Mouse (Mus musculus) bone marrow, adult 2 months (tissue): Measurements from ENCODE around the gene Akap10. TPM values are rescaled to one million over a fixed set of nuclear protein-coding genes. Genes with fewer than 3 reads are reported as not detected.
"Not testable (repeated sequence)": the region's sequence is repeated elsewhere in the genome, so short reads cannot be mapped to it uniquely, and the experiment has no call there.

Experiments
- H3K27ac ChIP-seq: fragments of 200-500 bp; 2 replicates; pipeline ENCODE4 v1.5.1; 2012; ENCODE audit warnings: low read depth, mild to moderate bottlenecking, control low read depth, inconsistent platforms, low read length; ENCODE audit not compliant: control insufficient read depth, poor library complexity, insufficient read depth
- H3K4me1 ChIP-seq: fragments of 200-500 bp; 2 replicates; pipeline ENCODE4 v1.6.1; 2011; ENCODE audit warnings: low read length; ENCODE audit not compliant: control insufficient read depth, insufficient read depth
- H3K4me3 ChIP-seq: fragments of 200-500 bp; replicated peaks from 2 replicates; pipeline ENCODE3; 2011; ENCODE audit warnings: mild to moderate bottlenecking, low read depth, low read length, control low read depth; ENCODE audit not compliant: control insufficient read depth
- CTCF ChIP-seq: fragments of 200-500 bp; IDR thresholded peaks from 2 replicates; pipeline ENCODE4 v1.5.1; 2011; ENCODE audit warnings: low read length, control low read depth; ENCODE audit not compliant: control insufficient read depth, insufficient read depth
- POLR2A ChIP-seq: fragments of 200-500 bp; IDR thresholded peaks from 2 replicates; pipeline ENCODE4 v1.6.1; 2011; ENCODE audit warnings: low read depth, mild to moderate bottlenecking, control low read depth, low read length, borderline replicate concordance; ENCODE audit not compliant: control insufficient read depth
- WGBS: fragments of 180-500 bp; shearing (Covaris S2); methylation state at CpG from one replicate; pipeline ENCODE4 v1.1.7; 2018; 5-methylcytosine and 5-hydroxymethylcytosine counted together
- polyA plus RNA-seq: library from polyadenylated mRNA; stranded (reverse); fragments of >200 nt; gene quantifications from 2 replicates; pipeline ENCODE4 v1.2.4, GENCODE M21; 2011; ENCODE audit warnings: low replicate concordance; ENCODE audit not compliant: missing spikeins, insufficient read depth, insufficient read length

Akap10 gene
- polyA plus RNA-seq, 1 experiment: 25.6 TPM

DNA sequence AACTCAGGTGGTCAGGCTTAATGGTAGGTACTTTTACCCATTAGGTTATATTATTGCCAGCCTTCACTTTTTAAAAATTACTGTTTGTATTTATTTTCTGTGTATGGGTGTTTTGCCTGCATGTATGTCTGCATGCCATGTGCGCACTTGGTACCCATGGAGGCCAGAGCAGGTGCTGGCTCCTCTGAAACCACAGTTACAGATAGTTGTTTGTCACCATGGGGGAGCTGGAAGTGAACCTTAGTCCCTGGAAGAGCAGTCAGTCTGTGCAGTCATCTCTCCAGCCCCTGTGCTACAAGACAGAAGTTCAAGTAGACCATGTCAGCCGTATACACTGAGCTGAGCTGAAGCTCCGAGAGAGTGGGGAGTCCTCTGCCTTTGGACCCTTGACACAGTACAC, 33.1 kb upstream of the Akap10 start:
- peaks cover 1% of the 10 kb centered on the region; the same call in 1 of the 2 replicates for H3K4me1 ChIP-seq
- TF ChIP-seq CTCF: no peak
- no peak for TF ChIP-seq POLR2A

DNA sequence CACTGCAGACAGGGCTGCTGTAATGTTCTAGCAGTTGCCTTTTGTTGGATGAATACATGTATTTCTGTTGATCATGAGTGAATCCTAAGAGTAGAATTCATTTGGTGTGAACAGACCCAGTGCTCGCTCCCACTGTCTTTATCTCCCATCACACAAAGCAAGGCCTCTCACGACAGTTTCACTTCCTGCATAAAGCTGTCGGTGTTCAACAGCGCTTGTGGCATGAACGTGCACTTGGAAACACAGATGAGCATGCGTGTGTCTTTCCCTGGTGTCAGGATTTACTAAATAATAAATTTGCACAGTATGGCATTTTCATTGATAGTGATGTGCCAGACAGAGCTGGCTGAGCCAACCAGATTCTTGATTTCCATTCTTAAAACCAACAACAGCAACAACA, 32.6 kb upstream of the Akap10 start:
- Histone ChIP-seq H3K4me3 (no peak overlapping the region), H3K4me1 (peaks cover 1% of the 10 kb centered on the region; the same call in 1 of the 2 replicates), H3K27ac (no peak overlapping the region)
- TF ChIP-seq POLR2A (no peak), CTCF (no peak)
- 25% methylated on average over 6 of the region's 6 CpGs for WGBS

More for the DNA sequence above, 33.1 kb upstream of the Akap10 start:
- H3K4me3 ChIP-seq: no peak overlapping the region
- no peak overlapping the region for H3K27ac ChIP-seq
- 95% methylated on average over 3 of the region's 3 CpGs for WGBS

DNA sequence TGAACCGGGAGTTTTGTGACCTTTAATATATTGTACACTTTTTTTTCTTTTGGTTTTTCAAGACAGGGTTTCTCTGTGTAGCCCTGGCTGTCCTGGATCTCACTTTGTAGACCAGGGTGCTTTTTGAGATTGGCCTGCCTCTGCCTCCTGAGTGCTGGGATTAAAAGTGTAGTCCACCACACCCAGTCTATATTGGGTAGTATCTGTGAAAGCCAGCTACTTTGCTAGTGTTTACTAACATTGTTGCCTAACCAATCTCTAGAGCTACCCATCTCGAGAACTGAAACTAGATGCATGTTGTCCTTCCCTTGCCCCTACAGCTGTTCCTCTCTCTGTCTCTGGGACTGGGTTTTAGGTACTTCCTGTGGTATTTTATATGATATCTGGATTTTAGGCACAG, 30.0 kb upstream of the Akap10 start:
- 75% methylated on average over 2 of the region's 2 CpGs for WGBS
- Histone ChIP-seq H3K4me1 (peaks cover 1% of the 10 kb centered on the region; the same call in 1 of the 2 replicates), H3K4me3 (no peak overlapping the region), H3K27ac (no peak overlapping the region)
- TF ChIP-seq POLR2A (no peak), CTCF (no peak)

DNA sequence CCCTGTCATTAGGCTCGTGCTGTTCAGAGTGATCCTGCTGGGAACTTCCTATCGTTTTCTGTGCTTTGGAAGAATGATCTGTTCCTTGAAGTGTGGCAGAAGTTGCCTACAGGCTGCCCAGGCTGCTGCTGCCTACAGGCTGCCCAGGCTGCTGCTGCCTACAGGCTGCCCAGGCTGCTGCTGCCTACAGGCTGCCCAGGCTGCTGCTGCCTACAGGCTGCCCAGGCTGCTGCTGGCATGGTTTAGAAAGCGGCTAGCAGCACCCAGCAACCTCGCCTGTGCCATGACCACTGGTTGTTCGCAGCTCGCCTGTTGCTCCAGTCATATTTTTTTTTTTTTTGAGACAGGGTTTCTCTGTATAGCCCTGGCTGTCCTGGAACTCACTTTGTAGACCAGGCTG, 28.7 kb upstream of the Akap10 start:
- Histone ChIP-seq H3K27ac (peak overlapping the region; percentile 81), H3K4me3 (peak overlapping the region; percentile 43)
- H3K4me1 ChIP-seq: not testable (repeated sequence)
- WGBS: 51% methylated on average over 6 of the region's 6 CpGs

DNA sequence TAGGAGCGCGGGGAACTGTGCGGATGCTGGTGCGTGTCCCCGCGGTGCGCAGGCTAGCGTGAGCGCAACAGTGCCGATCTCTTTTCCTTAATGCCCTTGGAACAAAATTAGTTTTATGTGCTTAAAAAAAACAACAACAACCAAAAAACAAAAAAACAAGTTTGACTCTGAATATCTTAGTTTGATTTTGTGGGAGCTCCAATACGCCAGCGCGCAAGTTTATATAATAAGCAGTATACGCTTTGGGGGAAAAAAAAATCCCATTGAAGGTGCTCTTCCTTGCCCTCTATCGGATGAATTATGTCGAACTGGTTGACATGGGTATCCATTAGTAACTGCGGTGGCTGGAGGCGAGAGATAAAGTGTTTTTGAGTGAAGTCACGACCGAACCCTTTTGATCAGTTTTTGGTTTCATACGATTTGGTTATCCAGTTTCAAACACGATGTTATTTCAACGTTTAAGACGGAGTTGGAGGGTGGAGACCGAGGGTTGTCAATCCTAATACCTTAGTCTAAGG, 27.3 kb upstream of the Akap10 start:
- Histone ChIP-seq H3K27ac (peak overlapping the region; percentile 92), H3K4me3 (peak overlapping the region; percentile 75), H3K4me1 (no peaks in the 10 kb centered on the region; the same call in 1 of the 2 replicates)
- TF ChIP-seq POLR2A (no peak), CTCF (no peak)
- 3% methylated on average over 25 of the region's 25 CpGs for WGBS

DNA sequence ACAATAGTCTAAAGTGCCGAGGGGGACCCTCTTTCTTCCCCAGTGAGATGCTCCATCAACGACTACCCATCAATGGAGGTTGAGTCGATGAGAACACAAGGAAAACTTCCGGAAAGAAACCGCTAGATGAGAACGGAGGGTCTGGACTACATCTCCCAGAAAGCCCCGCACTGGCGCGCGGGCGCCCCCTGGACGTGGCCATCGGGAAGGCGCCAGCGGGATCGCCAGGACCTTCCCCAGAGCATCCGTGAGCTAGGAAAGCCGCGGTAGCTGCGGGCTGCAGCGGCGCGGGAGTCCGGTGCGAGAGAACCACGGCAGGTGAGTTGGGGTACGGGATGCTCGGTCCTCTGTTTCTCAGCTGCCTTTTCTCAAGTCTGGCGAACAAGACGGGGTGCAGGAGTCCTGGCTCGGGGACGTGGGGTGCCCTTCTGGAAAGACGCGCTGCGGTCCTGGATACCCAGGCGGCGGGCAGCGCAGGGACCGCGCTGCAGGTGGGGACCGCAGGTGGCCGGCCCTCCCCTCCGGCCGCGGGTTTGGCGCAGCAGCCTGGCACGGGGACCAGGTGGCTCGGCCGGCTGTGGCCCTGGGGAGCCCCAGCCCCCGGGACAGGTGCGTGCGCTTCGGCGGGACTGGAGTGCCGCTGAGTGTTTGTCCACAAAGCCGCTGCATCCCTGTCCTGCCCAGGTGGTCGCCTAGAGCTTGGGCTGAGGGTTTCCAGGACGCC, 26.7 kb upstream of the Akap10 start, which contains the start of gene Specc1:
Specc1 (plus strand) TSS at position 192 of the 724 bp plus-strand sequence.
- peak within 1 kb of the TSS; percentile 75 for H3K4me3 ChIP-seq
- H3K4me1 ChIP-seq: no peaks in the 10 kb centered on the region
- TF ChIP-seq CTCF (peak; percentile 91), POLR2A (peak; percentile 81; the same call in 1 of the 2 replicates)
- WGBS: under 1% methylated on average over 58 of the region's 58 CpGs
- peak within 1 kb of the TSS; percentile 92 for H3K27ac ChIP-seq

DNA sequence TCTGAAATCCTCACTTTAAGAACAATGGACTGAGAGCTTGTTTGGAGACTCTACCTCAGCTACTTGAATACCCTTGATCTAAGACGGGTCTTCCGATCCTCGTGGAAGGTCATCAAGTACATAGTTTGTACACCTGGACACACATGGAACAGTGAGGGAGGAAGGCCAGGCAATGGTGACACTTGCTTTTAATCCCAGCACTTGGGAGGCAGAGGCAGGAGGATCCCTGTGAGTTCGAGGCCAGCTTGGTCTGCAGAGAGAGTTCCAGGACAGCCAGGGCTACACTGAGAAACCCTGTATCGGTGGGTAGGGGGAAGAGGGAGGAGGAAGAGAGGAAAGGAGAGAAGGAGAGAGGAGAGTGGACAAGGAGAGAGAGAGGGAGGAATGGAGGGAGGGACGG, 25.9 kb upstream of the Akap10 start:
- Histone ChIP-seq H3K4me3 (no peak overlapping the region), H3K4me1 (no peaks in the 10 kb centered on the region), H3K27ac (no peak overlapping the region)
- WGBS: 78% methylated on average over 6 of the region's 6 CpGs
- TF ChIP-seq POLR2A (no peak), CTCF (no peak)

DNA sequence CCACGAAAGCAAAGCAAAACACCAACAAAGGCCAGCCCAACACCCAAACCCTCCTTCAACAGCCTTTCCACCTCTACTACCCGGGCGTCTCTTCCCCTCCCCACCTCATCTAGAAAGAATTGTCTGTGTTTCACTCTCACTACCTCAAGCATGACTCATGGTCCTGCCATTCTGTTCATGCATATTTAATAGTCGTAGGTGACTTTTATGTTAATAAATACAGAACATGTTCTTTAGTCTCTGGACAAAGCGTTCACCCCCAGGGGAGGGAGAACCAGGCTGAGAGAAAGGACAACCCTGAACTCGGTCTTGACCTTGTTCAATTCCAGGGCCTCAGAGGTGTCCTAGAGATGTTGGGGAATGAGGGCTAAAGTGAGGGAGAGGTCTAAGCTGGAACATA, 25.1 kb upstream of the Akap10 start:
- 72% methylated on average over 6 of the region's 6 CpGs for WGBS
- no peaks in the 10 kb centered on the region for H3K4me1 ChIP-seq
- H3K4me3 ChIP-seq: no peak overlapping the region
- TF ChIP-seq CTCF (no peak), POLR2A (no peak)
- no peak overlapping the region for H3K27ac ChIP-seq

DNA sequence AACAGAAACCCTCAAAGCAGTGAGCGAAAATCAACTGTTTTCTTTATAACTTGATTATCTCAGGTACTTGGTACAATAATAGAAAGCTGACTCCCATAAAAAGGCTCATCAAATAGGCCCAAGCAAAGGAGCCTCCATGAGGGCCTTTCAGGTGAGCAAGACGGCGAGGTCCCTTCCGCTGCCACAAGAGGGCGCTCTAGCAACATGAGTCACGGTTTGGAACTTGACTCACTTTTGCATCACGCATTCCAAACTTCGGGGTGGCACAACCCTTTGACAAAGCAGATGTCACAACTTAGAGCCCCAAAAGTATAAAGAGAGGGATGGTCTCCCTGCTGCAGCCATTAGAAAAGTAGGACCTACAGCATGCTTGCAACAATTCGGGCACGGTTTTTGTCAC, 20.6 kb upstream of the Akap10 start:
- Histone ChIP-seq H3K27ac (no peak overlapping the region), H3K4me1 (no peaks in the 10 kb centered on the region; the same call in 1 of the 2 replicates), H3K4me3 (no peak overlapping the region)
- TF ChIP-seq POLR2A (no peak), CTCF (peak; percentile 98)
- 15% methylated on average over 10 of the region's 10 CpGs for WGBS
